Mouse (Mus musculus) activated CD4-positive, CD25-positive, alpha-beta regulatory T cell, adult 4 months (primary cell): ENCODE results near the gene Thumpd3. TPM values are rescaled to one million over a fixed set of nuclear protein-coding genes. Genes with fewer than 3 reads are reported as not detected.

Experiments used
- ATAC-seq: one replicate; pipeline ENCODE4 v1.8.0; 2017
- polyA plus RNA-seq, 2 experiments: library from polyadenylated mRNA; unstranded; fragments of 100-300 nt; shearing (Covaris generic); gene quantifications; one replicate each; pipeline ENCODE4 v1.2.1; 2017

Thumpd3 gene
- polyA plus RNA-seq, 2 experiments from 2014 or later = 88.0 to 94.9 TPM

GRCm38 (mm10) chr6:113037946-113038734 is 7.9 kb upstream of the Thumpd3 start:
- peak; percentile 89 for ATAC-seq

- no peak for ATAC-seq
Observed at GRCm38 (mm10) chr6:113038735-113039058, 7.3 kb upstream of the Thumpd3 start.

GRCm38 (mm10) chr6:113040319-113040718 is 5.7 kb upstream of the Thumpd3 start:
- no peak for ATAC-seq

DNA sequence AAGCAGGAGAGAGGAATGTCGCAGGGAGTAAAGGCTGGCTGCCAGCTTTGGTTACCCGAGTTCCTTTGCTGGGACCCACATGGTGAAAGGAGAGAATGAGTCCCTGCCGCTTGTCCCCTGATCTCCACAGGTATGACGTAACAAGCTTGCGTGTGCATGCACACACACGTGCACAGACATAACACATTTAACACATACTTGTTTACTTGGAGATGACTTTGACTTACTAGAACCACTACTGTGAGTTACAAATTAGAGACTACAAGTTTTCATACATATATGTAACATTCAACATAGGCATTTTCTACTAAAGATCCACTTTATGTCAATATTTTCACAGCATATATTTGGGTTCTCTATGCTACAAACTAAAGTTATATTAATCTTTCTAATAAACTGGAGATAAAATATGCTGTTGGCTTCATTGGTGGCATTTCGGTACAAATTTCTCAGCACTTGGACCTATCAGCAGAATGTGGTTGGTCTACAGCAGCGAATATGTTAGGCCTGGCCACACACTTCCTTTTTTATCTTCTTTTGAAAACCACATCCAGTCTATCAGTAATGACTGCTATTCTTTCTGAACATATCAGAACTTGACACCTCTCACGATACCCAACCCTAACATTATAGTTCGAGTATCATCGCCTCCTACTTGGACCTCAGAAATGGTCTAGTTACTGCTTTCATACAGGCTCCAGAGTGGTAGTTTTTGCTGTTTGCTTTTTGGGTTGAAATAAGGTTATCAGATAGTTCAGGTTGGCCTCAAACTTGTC is 4.6 kb upstream of the Thumpd3 start:
- ATAC-seq = no peak

DNA sequence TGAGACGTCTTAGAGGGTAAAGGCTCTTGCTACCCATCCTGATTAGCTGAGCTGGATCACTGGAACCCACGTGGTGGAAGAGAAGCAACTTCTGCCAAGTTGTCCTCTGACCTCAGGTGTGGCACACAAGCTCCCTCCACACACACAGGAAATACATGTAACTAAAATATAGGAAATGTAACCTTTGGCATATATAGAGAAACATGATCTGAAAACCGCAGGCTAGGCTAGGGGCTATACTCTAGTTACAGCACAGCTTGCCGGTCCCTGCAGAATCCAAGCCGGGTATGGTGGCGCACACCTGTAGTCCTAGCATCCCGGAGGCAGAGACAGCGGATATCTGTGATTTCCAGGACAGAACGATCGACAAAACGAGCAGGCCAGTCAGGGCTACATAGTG is 450 bp upstream of the Thumpd3 start:
- ATAC-seq = peak; percentile 30

DNA sequence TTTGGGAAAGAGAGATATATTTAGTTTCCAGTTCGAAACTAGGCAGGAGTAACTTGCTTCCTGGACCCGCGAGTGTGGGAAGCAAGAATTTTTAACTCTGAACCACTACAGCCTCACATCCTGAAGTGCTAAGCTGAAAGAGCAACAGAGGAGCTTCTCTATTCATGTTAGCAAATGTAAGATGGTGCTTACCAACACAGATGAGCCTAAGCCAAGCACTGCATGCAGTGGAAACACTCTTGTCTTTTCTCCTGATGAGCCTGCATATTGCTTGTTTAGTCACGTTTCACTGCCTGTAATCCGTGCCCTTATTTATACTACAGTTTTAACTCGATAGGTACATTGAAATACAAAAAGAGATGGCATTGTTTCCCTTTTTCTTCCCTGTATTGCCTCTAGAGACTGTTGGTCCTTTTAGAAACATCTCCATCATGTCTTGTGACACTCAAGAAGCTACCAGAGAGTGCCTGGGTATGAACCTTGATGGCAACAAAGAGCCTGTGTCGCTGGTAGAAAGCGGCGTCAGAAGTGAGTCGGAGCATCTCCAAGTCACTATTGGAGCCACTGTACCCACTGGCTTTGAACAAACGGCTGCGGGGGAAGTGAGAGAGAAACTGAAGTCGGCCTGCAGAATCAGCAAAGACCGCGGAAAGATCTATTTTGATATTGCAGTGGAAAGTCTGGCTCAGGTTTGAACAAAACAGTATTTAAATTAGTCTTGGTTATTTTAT is 1.2 kb downstream of the Thumpd3 start:
- ATAC-seq = peak; percentile 21

GRCm38 (mm10) chr6:113048371-113048770 is 2.3 kb downstream of the Thumpd3 start:
- ATAC-seq = no peak

GRCm38 (mm10) chr6:113049159-113049558 is 3.1 kb downstream of the Thumpd3 start:
- ATAC-seq = no peak

- no peak for ATAC-seq
Observed at GRCm38 (mm10) chr6:113052972-113053371, 6.9 kb downstream of the Thumpd3 start.

GRCm38 (mm10) chr6:113054552-113055107 is 8.6 kb downstream of the Thumpd3 start:
- ATAC-seq = no peak

GRCm38 (mm10) chr6:113060892-113061563 is 15.0 kb downstream of the Thumpd3 start:
- ATAC-seq = no peak

DNA sequence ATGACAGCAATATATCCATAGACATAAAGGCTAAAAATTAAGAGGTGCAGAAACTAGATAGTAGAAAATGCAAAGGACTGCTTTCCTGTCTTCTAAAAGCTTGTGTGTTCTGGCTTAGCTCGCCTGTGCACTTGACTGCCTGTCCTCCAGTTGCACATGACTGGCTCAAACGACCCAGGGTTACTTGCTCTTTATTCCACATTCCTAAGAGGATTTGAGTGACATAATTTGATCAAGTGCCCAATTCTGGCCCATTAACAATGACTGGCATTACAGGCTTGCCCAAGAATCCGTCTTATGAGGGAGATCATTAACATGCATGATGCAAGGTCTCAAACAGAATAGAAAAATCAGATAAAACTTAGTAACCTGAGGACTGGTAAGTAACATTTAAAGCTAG is 16.2 kb downstream of the Thumpd3 start:
- ATAC-seq = no peak

GRCm38 (mm10) chr6:113063363-113063762 is 17.3 kb downstream of the Thumpd3 start:
- ATAC-seq = no peak

GRCm38 (mm10) chr6:113065186-113065585 is 19.2 kb downstream of the Thumpd3 start:
- no peak for ATAC-seq

- no peak for ATAC-seq
Observed at GRCm38 (mm10) chr6:113069154-113069553, 23.1 kb downstream of the Thumpd3 start.

- ATAC-seq = no peak
Observed at GRCm38 (mm10) chr6:113075261-113075660, 29.2 kb downstream of the Thumpd3 start.

GRCm38 (mm10) chr6:113076012-113076685 is 30.1 kb downstream of the Thumpd3 start:
- ATAC-seq = peak; percentile 58

GRCm38 (mm10) chr6:113076686-113077516 is 30.9 kb downstream of the Thumpd3 start, which contains the start of gene Setd5:
Gene Setd5, plus strand, starts transcription at chr6:113077365.
- ATAC-seq = peak; percentile 74

- ATAC-seq = no peak
Observed at GRCm38 (mm10) chr6:113077569-113078030, 31.6 kb downstream of the Thumpd3 start.

DNA sequence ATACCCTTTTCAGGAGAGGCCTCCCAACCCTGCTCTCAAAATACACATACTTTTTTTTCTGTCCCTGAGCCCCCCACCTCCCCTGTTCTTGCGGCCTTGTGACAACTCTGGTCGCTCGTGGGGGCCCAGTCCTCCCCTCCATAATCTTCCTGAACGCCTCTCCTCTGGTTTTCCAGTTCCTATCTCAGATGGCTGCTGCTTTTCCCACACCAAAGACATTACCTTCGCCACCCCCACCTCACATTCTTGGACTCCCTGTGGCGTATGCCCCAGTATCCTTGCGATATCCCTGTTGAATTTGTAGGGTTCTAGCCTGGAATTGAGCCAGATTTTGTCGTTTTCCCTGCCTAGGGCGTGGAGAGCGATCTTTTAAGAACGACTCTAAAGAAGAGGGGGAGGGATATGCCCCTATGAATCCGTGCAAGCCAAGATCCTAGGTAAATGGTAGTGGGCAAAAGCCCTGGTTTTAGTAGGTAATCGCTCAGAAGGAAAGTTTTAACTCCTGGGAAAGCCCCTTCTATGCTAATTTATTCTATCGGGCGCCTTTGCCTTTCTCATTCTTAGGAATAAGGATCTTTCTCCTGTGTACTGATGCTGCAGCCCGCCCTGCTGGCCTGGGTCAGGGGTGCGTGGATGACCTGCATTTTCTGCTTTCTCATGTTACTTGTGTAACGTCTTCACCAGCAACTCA is 32.2 kb downstream of the Thumpd3 start:
- no peak for ATAC-seq
